Mouse (Mus musculus) spleen, adult 2 months (tissue): ENCODE results near the gene Slc25a11.

ENCODE experiments used
- CTCF ChIP-seq: fragments of 200-500 bp; IDR thresholded peaks from 2 replicates; pipeline ENCODE4 v1.5.1; 2011; ENCODE audit warnings: mild to moderate bottlenecking, inconsistent platforms; ENCODE audit not compliant: insufficient read depth, insufficient read length, insufficient replicate concordance; ENCODE audit errors: extremely low read depth
- POLR2A ChIP-seq: fragments of 200-500 bp; IDR thresholded peaks from 2 replicates; pipeline ENCODE4 v1.6.1; 2011; ENCODE audit warnings: low read depth, low read length, inconsistent platforms

DNA sequence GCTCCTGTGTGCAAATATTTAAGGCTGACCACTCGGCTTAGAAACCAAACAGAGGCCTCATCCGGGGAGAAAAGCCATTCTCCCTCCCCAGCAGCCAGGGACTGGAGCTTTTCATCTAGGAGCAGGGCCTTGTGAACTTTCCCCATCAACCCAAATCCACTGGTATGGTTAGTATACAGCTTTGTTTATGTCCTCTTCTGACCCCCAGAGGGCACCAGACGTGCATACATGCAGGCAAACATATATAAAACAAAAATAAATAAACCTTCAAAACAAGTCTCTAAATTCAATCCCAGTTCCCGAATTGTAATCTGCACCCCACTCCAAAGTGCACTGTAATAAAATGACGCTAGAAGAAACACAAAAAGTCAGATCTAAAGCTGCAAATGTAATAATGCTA lies 17.7 kb downstream of the Slc25a11 start:
- TF ChIP-seq CTCF = peak; percentile 27; the same call in 1 of the 2 replicates
- no peak for TF ChIP-seq POLR2A
